Mouse (Mus musculus): Measurements from ENCODE around the gene Kit. TPM values are rescaled to one million over a fixed set of nuclear protein-coding genes. Genes with fewer than 3 reads are reported as not detected.

Gene Kit
- total RNA-seq, 2 experiments from 2014 or later, result 7.3 to 7.7 TPM

GRCm38 (mm10) chr5:75632846-75633640 lies 58.3 kb downstream of the Kit start:
- DNase-seq, result no peak

DNA sequence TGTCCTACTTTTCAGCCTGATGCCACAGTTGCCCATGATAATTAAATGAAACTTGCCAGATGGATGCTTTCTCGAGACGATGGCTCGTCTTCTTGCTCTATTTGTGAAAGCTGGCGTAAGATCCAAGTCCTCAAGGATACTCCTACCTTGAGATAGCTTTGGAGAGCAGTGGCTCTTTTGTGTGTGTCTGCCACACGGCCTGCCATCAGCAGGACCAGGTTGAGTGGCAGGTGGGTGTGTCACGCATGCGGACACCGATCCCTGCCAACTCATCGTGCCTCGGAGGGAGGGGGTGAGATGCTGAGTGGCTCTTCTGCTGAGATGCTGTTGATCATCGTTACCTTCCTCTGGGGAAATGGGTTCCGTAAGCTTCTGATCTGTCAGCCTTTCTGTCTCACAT lies 60.7 kb downstream of the Kit start:
- DNase-seq, result no peak

DNA sequence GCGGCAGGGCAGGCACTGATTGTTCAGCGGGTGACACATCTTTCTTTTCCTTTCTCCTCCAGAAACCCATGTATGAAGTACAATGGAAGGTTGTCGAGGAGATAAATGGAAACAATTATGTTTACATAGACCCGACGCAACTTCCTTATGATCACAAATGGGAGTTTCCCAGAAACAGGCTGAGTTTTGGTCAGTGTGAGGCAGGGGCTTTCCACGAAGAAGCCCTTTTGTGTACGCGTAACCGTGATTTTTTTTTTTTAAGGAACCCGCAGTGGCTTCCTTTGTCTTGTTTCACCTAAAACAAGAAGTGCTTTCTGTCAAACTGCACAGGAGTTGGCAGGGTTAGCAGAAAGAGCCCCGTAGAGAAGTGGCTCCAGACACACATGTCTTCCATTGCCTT lies 65.9 kb downstream of the Kit start:
- DNase-seq, result no peak

- DNase-seq, result no peak
Measured at GRCm38 (mm10) chr5:75647046-75647445, 72.3 kb downstream of the Kit start.

- no peak for DNase-seq
Measured at GRCm38 (mm10) chr5:75650566-75650965, 75.8 kb downstream of the Kit start.

DNA sequence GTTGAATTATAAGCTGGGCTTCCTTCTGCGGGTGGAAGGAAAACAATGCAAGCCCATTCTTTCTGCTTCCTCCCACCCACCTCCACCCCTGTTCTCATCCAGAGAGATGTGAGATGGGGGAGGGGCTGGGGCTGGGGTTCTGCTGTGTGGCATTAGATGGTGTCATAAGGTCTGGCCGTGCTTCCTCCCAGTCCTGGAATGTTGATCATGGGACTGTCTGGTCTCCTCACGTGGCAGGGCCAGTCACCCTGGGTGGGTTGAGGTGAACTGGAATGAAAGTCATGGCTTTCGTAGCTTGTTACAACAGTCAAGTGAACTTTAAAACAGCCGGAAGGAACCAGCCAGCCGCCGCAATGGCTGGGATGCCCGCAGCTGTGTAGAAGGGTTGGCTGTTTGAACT lies 78.7 kb downstream of the Kit start:
- DNase-seq, result no peak

DNA sequence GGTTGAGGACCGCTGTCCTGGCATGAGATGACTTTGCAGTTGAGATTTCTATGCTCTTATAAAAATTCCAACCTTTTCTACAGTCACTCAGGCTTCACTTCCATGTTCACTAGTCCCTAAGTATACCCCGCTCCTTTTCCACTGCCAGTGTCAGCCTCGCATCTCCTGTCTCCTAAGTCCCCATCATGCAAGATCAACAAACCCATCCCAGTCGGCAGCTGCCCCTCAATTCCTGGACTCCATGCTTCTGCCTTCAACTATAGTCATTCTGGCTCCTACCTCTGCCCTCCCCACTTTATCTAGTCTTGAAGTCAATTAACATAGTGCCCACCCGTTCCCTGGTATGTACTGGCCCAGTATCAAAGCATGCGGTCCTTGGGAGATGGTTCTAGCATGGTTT lies 83.9 kb downstream of the Kit start:
- DNase-seq, result no peak

- DNase-seq, result no peak
Measured at GRCm38 (mm10) chr5:75660342-75660741, 85.6 kb downstream of the Kit start.

DNA sequence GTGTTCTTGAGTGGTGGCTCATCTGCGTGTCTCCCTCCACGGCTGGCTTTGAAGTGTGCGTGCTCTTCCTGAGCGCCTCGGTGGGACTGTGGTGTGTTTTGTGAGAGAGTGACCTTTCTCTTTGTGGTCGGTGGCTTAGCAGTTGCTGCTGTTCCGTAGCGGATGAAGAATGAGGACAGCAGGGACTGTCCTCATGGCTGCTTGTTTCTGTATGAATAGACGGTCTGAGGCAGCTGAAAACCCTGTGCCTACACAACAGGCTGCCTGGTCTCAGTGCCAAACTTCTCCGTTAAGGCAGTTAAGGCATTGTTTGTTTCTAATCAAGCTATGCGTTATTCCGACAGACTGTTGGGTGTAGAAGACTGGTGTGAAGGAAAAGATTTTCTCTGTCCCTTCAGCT lies 87.8 kb downstream of the Kit start:
- DNase-seq, result no peak

- DNase-seq, result no peak
Measured at GRCm38 (mm10) chr5:75663768-75664167, 89.1 kb downstream of the Kit start.

DNA sequence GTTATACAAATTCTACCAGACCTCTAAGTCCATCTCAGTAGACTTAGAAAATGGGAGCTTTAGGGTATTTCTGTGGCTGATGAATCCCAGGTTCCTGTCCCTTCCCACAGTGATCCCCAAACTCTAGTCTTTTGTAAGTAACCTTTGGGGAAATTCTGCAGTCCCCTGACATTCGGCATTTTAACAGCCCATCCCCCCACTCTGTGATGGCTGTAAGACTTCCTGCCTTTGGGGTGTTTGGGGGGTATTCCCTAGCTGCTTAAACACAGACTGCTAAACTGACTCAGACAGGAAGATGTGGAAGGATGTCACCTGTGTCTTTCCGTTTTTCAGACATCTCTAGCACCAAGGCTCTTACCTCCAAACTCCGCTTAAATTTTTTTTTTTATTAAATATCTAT lies 92.4 kb downstream of the Kit start:
- no peak for DNase-seq

DNA sequence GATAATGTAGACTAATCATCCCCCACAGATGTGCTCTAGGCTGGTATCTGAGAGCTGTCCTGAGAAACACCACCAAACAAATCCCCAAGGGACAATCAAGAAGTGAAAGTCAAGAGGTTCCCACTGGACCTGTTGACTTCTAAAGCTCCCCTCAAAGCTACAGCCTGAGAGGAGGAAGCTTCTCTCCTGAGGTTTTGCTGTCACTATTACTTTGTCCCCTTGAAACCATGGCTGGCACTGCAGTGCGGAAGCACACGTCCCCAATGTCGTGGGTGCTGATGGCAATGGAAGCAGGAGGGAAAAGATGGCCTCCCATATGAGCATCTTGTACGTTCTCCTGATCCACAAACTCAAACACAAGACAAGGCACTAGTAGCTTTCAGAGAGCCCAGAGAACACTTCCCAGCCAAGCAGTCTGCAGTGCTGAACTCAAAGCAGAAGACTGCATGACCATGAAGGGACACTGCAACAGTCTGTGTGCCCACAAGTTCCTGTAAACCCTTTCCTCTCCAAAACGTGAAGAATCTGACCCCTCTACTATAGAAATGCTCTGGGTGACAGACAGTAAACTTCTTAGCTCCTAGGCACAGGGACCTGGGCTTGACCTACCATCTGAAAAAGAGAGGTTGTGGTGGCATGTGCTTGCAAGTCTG lies 96.5 kb downstream of the Kit start:
- no peak for DNase-seq

GRCm38 (mm10) chr5:75676024-75676423 lies 101.3 kb downstream of the Kit start:
- DNase-seq, result no peak

GRCm38 (mm10) chr5:75679896-75680295 lies 105.2 kb downstream of the Kit start:
- no peak for DNase-seq

DNA sequence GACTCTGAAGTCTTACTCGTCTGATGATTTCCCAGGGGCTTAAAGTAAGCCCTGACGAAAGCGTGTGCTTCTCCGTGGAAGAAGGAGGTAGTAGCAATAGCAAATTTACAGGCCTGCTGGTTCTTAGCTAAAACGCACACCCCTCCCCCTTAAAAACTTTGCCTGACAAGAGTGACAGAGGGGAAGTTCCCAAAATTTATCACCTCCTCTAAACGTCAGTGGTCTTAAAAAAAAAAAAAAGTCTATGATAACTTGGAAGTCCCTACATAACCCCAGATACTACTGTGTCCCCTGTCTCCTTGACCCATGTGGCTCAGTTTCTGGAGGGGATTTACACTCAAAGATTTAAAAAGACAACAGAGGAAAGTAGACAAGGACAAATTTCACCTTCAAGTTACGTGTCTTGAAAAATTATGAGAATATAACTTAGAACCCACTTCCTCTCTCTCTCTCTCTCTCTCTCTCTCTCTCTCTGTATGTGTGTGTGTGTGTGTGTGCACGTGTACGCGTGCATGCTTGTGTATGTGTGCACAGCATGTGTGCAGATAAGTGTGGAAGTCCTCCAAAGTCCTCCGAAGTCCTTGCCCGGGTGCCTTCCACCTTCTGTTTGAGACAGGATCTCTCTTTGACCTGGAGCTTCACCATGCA lies 120.6 kb downstream of the Kit start:
- DNase-seq, result no peak

DNA sequence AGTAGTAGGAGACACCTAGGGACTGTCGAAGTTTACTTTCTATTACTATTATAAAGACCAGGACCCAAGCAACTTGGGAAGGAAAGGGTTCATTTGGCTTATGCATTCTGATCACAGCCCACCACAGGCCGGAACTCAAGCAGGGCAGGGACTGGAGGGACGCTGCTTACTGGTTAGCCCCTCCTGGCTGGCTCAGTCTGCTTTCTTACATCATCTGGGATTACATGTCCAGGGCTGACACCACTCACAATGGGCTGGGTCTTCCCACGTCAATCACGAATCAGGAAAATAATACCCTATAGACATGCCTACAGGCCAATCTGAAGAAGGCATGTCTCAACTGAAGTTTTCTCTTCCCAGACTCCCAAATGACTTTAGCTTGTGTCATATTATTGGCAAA lies 122.2 kb downstream of the Kit start:
- DNase-seq, result no peak

DNA sequence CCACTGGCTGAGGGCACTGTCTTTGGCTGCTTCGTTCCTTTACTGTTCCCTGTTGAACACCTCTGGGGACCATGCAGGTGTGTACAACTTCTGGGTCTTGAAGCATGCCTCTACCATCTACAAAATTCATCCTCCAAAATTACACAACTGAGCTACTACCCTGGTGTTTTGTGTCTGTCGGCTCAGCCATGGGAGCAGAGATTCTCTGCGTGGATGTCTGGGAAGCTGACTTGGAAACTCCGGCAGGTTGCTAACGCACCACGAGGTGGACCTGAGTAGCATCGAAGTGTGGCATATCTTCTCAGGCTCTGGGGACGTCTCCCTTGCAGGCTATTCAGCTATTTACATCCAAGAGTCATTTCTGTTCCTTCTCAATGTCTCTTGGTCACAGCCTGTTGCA lies 123.8 kb downstream of the Kit start:
- DNase-seq, result no peak

- DNase-seq, result no peak
Measured at GRCm38 (mm10) chr5:75699081-75699480, 124.4 kb downstream of the Kit start.

- DNase-seq, result no peak
Measured at GRCm38 (mm10) chr5:75699516-75699915, 124.8 kb downstream of the Kit start.

GRCm38 (mm10) chr5:75701662-75702061 lies 126.9 kb downstream of the Kit start:
- no peak for DNase-seq

DNA sequence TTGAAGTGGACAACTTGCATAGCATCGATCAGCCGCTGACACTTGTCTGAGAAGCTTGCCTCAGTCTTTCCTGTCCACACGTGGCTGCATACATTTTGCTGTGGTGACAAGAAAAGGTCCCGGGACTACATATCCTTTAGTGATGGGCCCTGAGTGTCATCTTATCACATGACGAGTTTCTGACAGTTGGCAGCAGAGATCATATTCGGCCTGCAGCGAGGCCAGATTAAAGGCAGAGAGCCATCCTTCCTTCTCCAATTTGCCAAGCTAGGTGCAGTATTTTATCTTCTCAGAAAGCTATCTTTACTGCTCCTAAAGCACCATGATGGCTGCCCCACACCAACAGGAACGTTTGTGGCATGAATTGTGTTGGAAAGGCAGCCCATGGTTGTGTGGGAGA lies 127.4 kb downstream of the Kit start:
- DNase-seq, result no peak

- no peak for DNase-seq
Measured at GRCm38 (mm10) chr5:75704584-75705175, 130.0 kb downstream of the Kit start.

- DNase-seq, result no peak
Measured at GRCm38 (mm10) chr5:75705421-75705820, 130.7 kb downstream of the Kit start.
